Mouse (Mus musculus): ENCODE results near the gene Heatr1. TPM values are rescaled to one million over a fixed set of nuclear protein-coding genes. Genes with fewer than 3 reads are reported as not detected.

Gene Heatr1
- polyA plus RNA-seq, 2 experiments = 10.9 to 13.5 TPM

DNA sequence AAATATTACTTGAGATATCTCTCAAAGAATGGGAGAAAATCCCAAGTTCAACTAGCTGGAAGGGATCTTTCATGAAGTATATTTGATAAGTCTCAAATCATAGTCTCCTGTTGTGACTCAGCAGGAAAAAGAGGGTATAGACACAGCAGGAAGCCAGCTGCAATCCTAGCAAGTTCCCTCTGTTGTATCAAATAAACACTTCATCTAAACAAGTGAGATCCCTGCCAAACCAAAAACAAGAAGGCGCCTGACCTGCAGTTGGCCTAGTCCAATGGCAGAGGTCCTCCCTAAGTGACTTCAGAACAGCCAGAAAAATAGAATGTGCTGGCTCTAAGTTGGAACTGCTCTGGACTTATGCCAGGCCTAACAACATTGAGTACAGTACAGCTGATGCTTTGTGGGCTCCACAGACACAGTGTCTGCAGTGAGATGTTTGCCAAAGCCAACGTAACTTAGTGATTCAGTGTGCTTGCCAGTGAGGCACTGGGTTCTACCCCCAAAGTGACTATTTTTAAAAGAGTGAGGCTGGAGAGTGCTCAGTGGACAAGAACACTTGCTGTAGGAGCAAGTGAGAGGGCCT lies 47.3 kb downstream of the Heatr1 start:
- Histone ChIP-seq H3K4me1 (replicated peaks; ENCODE audit: control insufficient read depth in 2 of 2, insufficient read depth in 2 of 2, low read length in 1 of 2) (no peaks in the 10 kb centered on the region), H3K9me3 (ENCODE audit: control insufficient read depth, low read length) (no peaks in the 10 kb centered on the region), H3K4me3 (ENCODE audit: insufficient read depth in 1 of 2, low read depth in 2 of 2, low read length in 2 of 2) (no peak overlapping the region), H3K27me3 (ENCODE audit: control insufficient read depth, insufficient read depth, low read length) (no peaks in the 10 kb centered on the region), H3K27ac (no peak overlapping the region), H3K9ac (replicated peaks) (no peak overlapping the region), H3K36me3 (replicated peaks; ENCODE audit: control insufficient read depth, insufficient read depth, low read depth) (peaks cover 26% of the 10 kb centered on the region), H3K4me2 (ENCODE audit: low read depth) (no peak overlapping the region)
- ATAC-seq (ENCODE audit: insufficient read depth) (no peak), DNase-seq (ENCODE audit: low read depth in 3 of 3, low spot score in 3 of 3) (no peak)
- no peak for TF ChIP-seq CTCF (IDR thresholded peaks at IDR 0.05; ENCODE audit: low read depth)
- no peak for TF ChIP-seq EP300 (IDR thresholded peaks at IDR 0.05; ENCODE audit: low read depth)
- 67% methylated on average over 2 of the region's 2 CpGs for WGBS (ENCODE audit: insufficient replicate concordance)

DNA sequence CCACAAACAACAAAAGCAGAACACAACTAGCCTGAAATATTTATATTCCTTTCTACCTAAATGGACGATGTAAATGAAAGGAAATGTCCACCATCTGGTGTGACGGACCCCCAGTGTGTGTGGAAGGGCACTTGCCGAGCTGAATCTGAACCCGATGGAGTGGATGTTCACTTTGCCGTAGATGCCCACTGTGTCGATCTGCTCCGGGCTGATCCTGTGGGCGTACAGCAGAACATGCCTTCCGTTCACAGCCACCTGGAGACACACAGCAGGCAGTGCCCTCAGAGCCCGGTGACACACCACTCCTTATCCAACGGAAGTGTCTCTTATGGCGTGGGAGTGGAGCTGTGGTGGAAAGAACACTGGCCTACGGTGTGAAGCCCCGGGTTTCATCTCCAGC lies 58.3 kb downstream of the Heatr1 start:
- DNase-seq (ENCODE audit: low read depth in 3 of 3, low spot score in 3 of 3) (no peak), ATAC-seq (ENCODE audit: insufficient read depth) (no peak)
- TF ChIP-seq EP300 (IDR thresholded peaks at IDR 0.05; ENCODE audit: low read depth) (no peak), CTCF (IDR thresholded peaks at IDR 0.05; ENCODE audit: low read depth) (no peak)
- H3K4me3 ChIP-seq (ENCODE audit: insufficient read depth in 1 of 2, low read depth in 2 of 2, low read length in 2 of 2) = no peak overlapping the region
- H3K4me2 ChIP-seq (ENCODE audit: low read depth) = no peak overlapping the region
- H3K4me1 ChIP-seq (replicated peaks; ENCODE audit: control insufficient read depth in 2 of 2, insufficient read depth in 2 of 2, low read length in 1 of 2) = no peaks in the 10 kb centered on the region
- no peaks in the 10 kb centered on the region for H3K27me3 ChIP-seq (ENCODE audit: control insufficient read depth, insufficient read depth, low read length)
- no peak overlapping the region for H3K27ac ChIP-seq
- peaks cover 2% of the 10 kb centered on the region; the same call in 1 of the 2 replicates for H3K36me3 ChIP-seq (replicated peaks; ENCODE audit: control insufficient read depth, insufficient read depth, low read depth)
- H3K9me3 ChIP-seq (ENCODE audit: control insufficient read depth, low read length) = no peaks in the 10 kb centered on the region
- no peak overlapping the region for H3K9ac ChIP-seq (replicated peaks)
- 81% methylated on average over 14 of the region's 14 CpGs for WGBS (ENCODE audit: insufficient replicate concordance)

DNA sequence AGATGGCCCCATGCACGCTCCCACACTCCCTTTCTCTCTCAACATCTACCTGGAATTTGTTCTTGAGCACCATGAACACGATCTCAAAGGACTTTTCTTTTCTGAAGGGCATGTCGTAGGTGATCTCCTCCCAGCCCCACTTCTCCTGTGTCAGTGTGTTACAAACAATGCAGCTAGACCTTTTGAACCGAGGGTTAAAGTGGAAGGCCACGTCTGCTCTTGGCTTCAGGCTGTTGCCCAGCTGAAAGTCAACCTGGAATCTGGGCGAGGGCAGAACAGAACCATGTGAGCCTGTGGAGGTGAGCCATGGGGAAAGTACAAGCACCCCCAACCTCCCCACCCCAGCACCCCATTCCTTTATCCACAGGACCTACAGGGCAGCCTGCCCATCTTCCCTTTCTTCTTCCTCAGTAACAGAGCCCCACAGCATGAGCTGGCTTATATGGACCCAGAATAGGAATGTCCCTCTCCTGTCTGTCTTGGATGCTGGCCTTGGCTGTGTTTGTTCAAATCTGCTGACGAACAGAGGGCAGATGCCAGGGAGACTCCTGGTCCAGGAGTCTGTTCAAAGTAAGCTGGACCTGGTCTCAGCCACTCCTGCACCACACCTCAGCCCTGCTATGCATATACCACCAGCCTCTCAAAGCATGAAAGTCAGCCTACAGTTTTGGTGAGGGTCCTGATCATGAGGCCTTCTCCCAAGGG lies 60.0 kb downstream of the Heatr1 start:
- H3K9me3 ChIP-seq (ENCODE audit: control insufficient read depth, low read length) = no peaks in the 10 kb centered on the region
- H3K4me2 ChIP-seq (ENCODE audit: low read depth) = no peak overlapping the region
- H3K27ac ChIP-seq = no peak overlapping the region
- DNase-seq (ENCODE audit: low read depth in 3 of 3, low spot score in 3 of 3) = no peak
- 72% methylated on average over 7 of the region's 7 CpGs for WGBS (ENCODE audit: insufficient replicate concordance)
- no peak overlapping the region for H3K9ac ChIP-seq (replicated peaks)
- H3K4me3 ChIP-seq (ENCODE audit: insufficient read depth in 1 of 2, low read depth in 2 of 2, low read length in 2 of 2) = no peak overlapping the region
- H3K27me3 ChIP-seq (ENCODE audit: control insufficient read depth, insufficient read depth, low read length) = no peaks in the 10 kb centered on the region
- no peak for ATAC-seq (ENCODE audit: insufficient read depth)
- H3K4me1 ChIP-seq (replicated peaks; ENCODE audit: control insufficient read depth in 2 of 2, insufficient read depth in 2 of 2, low read length in 1 of 2) = peaks cover 0 to under 1% of the 10 kb centered on the region in 2 experiments; a peak in 2 of 4 replicates
- peaks cover 2% of the 10 kb centered on the region; the same call in 1 of the 2 replicates for H3K36me3 ChIP-seq (replicated peaks; ENCODE audit: control insufficient read depth, insufficient read depth, low read depth)
- TF ChIP-seq CTCF (IDR thresholded peaks at IDR 0.05; ENCODE audit: low read depth) (no peak), EP300 (IDR thresholded peaks at IDR 0.05; ENCODE audit: low read depth) (no peak)

DNA sequence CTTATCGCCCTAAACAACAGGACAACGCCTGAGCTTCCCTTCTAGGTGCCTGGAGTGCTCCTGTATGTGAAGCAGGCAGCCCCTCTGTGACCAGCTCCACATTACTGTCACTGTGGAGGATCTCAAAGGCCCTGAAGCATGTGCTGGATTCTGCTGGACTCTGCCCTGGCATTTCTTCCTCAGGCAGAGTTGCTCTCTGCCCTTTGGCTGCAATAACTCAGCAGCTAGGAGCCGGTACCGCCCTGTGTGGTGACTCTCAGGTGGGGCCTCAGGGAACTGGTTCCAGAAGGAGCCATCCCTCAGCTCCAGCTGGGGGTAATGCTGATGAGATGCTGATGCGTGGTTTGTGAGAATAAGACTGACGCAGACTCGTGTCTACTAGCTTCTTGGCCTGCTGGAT lies 61.9 kb downstream of the Heatr1 start:
- Histone ChIP-seq H3K4me1 (replicated peaks; ENCODE audit: control insufficient read depth in 2 of 2, insufficient read depth in 2 of 2, low read length in 1 of 2) (peaks cover 0 to 5% of the 10 kb centered on the region in 2 experiments; a peak in 2 of 4 replicates), H3K4me3 (ENCODE audit: insufficient read depth in 1 of 2, low read depth in 2 of 2, low read length in 2 of 2) (no peak overlapping the region), H3K36me3 (replicated peaks; ENCODE audit: control insufficient read depth, insufficient read depth, low read depth) (no peaks in the 10 kb centered on the region; the same call in 1 of the 2 replicates), H3K27ac (no peak overlapping the region), H3K27me3 (ENCODE audit: control insufficient read depth, insufficient read depth, low read length) (no peaks in the 10 kb centered on the region), H3K9me3 (ENCODE audit: control insufficient read depth, low read length) (no peaks in the 10 kb centered on the region), H3K9ac (replicated peaks) (no peak overlapping the region), H3K4me2 (ENCODE audit: low read depth) (no peak overlapping the region)
- no peak for DNase-seq (ENCODE audit: low read depth in 3 of 3, low spot score in 3 of 3)
- no peak for ATAC-seq (ENCODE audit: insufficient read depth)
- 71% methylated on average over 7 of the region's 7 CpGs for WGBS (ENCODE audit: insufficient replicate concordance)
- no peak for TF ChIP-seq CTCF (IDR thresholded peaks at IDR 0.05; ENCODE audit: low read depth)
- TF ChIP-seq EP300 (IDR thresholded peaks at IDR 0.05; ENCODE audit: low read depth) = no peak

DNA sequence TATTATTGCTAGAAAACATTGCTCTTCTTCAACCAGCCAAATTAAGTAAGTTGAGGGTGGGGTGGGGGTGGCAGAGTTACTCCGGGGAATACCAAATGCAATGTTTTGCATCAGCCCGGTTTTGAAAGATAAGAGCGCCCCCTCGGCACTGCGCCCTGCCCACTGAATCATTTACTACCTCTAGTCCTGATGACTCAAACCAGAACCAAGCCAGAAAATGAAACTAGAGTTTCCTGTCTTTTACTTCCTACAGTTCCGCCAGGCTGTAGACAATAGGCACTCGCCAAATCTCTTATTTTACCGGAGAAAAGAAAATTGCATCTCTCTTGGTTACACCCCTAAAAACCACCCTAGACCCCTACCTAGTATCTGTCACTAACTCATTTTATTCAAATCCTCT lies 65.6 kb downstream of the Heatr1 start:
- peak; percentile 48 to 52 (median 50) for DNase-seq (ENCODE audit: low read depth in 3 of 3, low spot score in 3 of 3)
- TF ChIP-seq CTCF (IDR thresholded peaks at IDR 0.05; ENCODE audit: low read depth) (no peak; the same call in 1 of the 2 replicates), EP300 (IDR thresholded peaks at IDR 0.05; ENCODE audit: low read depth) (no peak)

More for the DNA sequence above, 65.6 kb downstream of the Heatr1 start:
- Histone ChIP-seq H3K4me1 (replicated peaks; ENCODE audit: control insufficient read depth in 2 of 2, insufficient read depth in 2 of 2, low read length in 1 of 2) (peaks cover 0 to 12% of the 10 kb centered on the region in 2 experiments; a peak in 3 of 4 replicates), H3K4me2 (ENCODE audit: low read depth) (peak overlapping the region; percentile 95), H3K36me3 (replicated peaks; ENCODE audit: control insufficient read depth, insufficient read depth, low read depth) (no peaks in the 10 kb centered on the region; the same call in 1 of the 2 replicates), H3K27me3 (ENCODE audit: control insufficient read depth, insufficient read depth, low read length) (no peaks in the 10 kb centered on the region), H3K27ac (peak overlapping the region; percentile 76), H3K4me3 (ENCODE audit: insufficient read depth in 1 of 2, low read depth in 2 of 2, low read length in 2 of 2) (peak overlapping the region; percentile 81 to 85), H3K9me3 (ENCODE audit: control insufficient read depth, low read length) (no peaks in the 10 kb centered on the region), H3K9ac (replicated peaks) (peak overlapping the region; percentile 82)
- WGBS (ENCODE audit: insufficient replicate concordance) = 0% methylated on average over 8 of the region's 8 CpGs
- ATAC-seq (ENCODE audit: insufficient read depth) = peak; percentile 10; the same call in 1 of the 2 replicates

Data from liver, embryonic 14.5 days (tissue).